Mouse (Mus musculus): ENCODE results near the gene 4932414N04Rik. TPM values are rescaled to one million over a fixed set of nuclear protein-coding genes. Genes with fewer than 3 reads are reported as not detected.

The 4932414N04Rik gene
- total and polyA plus RNA-seq, 3 experiments: not detected

Other genes starting within 250 kb of the 4932414N04Rik start
- 10 to 100 TPM; 70.2 to 96.2 TPM for gene Stk39, start 184.2 kb upstream of the 4932414N04Rik start, total RNA-seq (2021)
- 18.3 and 27.3 TPM in 2 replicates for gene Stk39, start 184.2 kb upstream of the 4932414N04Rik start, polyA plus RNA-seq (2012; rRNA removed)
- gene 4933409G03Rik, start 74.1 kb upstream of the 4932414N04Rik start, total RNA-seq (2021): not detected
- not detected in 2 replicates for gene 4933409G03Rik, start 74.1 kb upstream of the 4932414N04Rik start, polyA plus RNA-seq (2012; rRNA removed)
- gene Cers6, start 205.0 kb downstream of the 4932414N04Rik start, total RNA-seq (2021): 1 to 10 TPM; 4.3 to 5.3 TPM
- gene Cers6, start 205.0 kb downstream of the 4932414N04Rik start, polyA plus RNA-seq (2012; rRNA removed): 0.94 and 1.2 TPM in 2 replicates

Measured in adrenal gland, adult 2 months (tissue).